Mouse (Mus musculus) cerebellum, adult 2 months (tissue): ENCODE results near the gene Nln.

Experiments
- CTCF ChIP-seq: fragments of 200-500 bp; IDR thresholded peaks from 2 replicates; pipeline ENCODE4 v1.5.1; 2011; ENCODE audit warnings: low read depth, mild to moderate bottlenecking, control low read depth, low read length, moderate library complexity, borderline replicate concordance; ENCODE audit not compliant: insufficient read depth
- POLR2A ChIP-seq: fragments of 200-500 bp; IDR thresholded peaks from 2 replicates; pipeline ENCODE4 v1.6.1; 2011; ENCODE audit warnings: low read length, control low read depth, borderline replicate concordance; ENCODE audit not compliant: insufficient read depth

GRCm38 (mm10) chr13:104155106-104155505, 45.7 kb upstream of the Nln start:
- TF ChIP-seq POLR2A (no peak), CTCF (no peak)
